Mouse (Mus musculus): ENCODE measurements at regions not wholly inside any gene's neighbourhood (a gene's known extent, or its start where the extent isn't known, plus 50 kb on each side); places are given as distances from the start of the nearest gene placed in this dataset.
"Not testable (repeated sequence)": the region's sequence is repeated elsewhere in the genome, so short reads cannot be mapped to it uniquely, and the experiment has no call there.

DNA sequence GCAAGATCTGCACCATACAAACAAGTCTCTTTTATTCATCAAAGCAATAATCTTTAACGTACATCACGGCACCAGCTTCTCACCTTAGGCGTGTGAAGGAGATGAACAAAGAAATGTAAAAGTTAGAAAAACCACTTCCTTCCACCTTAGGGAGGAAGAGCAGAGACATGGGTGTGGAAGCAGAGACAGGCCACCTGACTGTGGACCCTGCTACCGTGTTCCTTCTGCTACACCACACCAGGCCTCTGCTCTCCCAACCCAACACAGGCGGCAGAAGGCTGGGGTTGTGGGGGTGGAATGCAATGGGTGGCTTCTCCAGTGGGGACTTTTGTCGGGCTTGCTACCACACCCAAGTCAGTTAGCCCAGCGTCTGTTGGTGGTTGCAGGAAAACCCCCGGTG, 540.2 kb upstream of the Gm10131 start:
- in situ Hi-C loops (cut with MseI, MboI): no loop called here

- in situ Hi-C loops (cut with MseI, MboI): not testable (repeated sequence)
Measured at GRCm38 (mm10) chr8:34628221-34628620, 516.7 kb upstream of the Gm10131 start.

DNA sequence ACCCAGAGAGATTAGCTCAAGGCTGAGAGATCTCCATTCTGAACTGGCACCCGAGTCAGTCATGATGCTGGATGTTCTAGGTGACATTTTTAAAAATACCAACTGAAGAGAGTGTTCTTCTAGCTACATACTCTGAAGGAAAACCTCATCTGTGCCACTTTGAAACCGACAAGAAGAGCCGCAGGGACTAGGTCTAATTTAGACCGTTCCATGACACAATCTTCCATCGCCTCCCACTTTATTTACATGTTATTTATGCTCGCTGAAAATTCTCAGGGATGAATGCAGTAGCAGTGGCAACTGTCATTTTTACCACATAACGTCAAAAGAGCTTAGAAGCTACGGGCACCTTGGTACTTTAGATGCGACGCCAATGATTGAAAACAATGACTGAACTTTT, 514.1 kb upstream of the Gm10131 start:
- in situ Hi-C loops (cut with MseI, MboI): no loop called here

- in situ Hi-C loops (cut with MseI, MboI): no loop called here
Measured at GRCm38 (mm10) chr8:34623783-34624182, 512.2 kb upstream of the Gm10131 start.

DNA sequence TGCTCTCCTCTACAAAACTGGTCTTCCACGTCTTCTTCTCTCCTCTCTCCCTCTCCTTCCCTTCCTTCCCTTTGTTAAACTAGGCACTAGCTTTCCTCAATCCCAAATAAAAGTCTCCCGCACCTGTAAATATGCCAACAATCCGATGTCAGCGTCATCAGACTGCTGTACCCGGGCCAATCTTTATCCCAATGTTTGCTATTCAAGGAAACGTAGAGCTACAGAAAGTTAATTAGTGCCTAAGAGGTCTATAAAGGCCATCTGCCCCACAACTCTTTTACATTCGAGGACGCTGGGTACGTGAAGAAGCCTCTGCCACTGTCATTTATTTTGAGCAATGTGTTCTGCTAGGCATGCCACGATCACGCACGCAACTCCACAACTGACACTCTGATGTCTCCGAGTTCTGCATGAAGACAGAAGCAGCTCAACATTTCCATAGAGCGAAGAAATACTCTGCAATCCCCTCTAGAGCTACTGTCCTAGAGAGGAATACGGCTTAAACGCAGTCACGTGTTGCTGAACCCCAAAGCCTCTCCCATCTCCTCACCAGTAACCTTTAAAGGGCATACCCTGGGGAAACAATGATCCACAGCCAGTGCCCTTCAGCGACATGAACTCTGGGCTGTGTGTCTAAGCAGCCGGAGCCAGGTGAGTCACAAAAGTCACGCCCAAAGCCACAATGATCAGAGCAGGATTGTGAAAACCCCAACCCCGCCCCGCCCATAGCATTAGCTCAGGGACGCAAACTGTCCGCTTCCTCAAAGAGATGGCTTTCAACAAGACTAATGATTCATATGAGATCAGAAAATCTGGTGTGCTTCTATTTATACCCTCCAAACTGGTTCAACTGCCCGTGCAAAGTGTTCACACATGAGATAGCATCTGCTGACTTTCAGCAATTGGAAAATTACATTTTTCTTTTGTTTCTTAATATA, 510.9 kb upstream of the Gm10131 start:
- in situ Hi-C loops (cut with MseI, MboI): no loop called here

DNA sequence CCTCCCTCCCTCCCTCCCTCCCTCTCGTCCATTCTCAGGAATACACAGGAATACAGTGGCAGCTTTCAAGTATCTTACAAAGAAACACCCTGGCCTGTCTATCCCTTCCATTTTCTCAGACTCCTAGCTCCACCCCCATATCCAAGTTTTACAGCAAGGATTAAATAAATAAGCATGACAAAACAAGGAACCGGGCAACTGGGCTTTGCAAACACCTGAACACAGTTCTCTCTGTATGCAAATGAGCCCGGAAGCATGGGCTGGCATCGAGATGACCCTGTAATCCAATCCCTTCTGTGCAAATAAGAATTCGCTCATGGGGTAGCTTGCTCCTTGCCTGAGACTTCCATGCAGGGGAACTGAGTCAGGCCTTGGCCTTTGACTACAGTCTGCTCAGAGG, 506.5 kb upstream of the Gm10131 start:
- in situ Hi-C loops (cut with MseI, MboI): no loop called here

DNA sequence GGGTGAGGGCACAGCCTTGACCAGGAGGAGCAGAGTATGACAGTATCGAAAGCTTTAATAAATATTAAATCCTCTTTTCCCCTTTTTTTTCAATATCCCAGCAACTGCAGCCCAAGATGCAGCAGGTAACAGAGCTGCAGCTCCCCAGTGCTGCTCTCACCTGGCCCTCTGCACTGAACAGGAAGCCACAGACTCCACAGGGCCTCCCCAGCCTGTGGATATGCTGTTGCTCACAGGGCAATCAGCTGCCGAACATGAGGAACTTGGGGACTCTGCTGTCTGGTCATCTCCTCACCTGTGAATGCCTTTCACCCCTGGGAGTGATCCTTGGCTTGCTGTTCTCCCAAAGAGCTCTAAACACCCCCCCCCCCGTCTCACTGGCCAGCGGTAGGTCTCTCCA, 503.4 kb upstream of the Gm10131 start:
- in situ Hi-C loops (cut with MseI, MboI): no loop called here

DNA sequence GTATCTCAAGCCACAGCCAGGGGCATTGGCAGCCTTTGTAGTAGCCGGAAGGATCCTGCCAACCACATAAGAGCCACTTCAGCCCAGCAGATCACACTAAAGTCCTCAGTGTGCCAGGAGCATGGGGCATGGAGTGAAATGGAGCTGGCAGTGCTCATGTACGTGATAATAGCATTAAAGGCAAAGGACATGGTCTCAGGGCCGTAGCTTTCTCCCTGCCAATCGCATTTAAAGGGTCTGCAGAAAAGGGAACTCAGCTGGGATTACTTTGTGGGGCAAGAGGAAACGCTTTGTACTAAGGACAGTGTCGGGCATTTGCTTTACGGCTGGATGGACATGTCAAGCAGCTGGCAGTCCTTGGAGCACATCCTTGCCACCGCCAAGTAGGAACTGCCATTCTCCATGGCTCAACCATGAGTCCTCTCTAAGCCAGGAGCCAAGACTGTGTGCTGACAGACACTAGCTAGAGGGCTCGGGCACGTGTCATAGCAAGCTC, 502.5 kb upstream of the Gm10131 start:
- in situ Hi-C loops (cut with MseI, MboI): no loop called here

GRCm38 (mm10) chr8:34613138-34613537, 501.6 kb upstream of the Gm10131 start:
- in situ Hi-C loops (cut with MseI, MboI): no loop called here

DNA sequence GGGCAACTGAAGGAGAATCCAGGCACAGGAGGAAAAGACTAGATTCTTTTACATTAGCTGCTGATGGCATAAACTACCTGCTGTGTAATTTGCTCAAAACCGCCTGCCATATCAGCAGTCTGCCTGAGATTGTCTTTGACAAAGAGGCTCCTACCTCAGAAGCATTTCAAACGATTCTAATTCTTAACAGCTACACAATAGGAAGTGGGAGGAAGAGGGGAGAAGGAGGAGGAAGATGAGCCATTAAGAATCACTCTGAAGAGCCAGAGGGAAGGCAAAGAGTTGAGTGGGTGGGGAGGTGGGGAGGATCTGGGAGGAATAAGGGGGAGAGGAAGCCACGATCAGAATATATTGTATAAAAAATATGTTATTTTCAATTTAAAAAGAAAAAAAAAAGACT, 500.9 kb upstream of the Gm10131 start:
- in situ Hi-C loops (cut with MseI, MboI): no loop called here

DNA sequence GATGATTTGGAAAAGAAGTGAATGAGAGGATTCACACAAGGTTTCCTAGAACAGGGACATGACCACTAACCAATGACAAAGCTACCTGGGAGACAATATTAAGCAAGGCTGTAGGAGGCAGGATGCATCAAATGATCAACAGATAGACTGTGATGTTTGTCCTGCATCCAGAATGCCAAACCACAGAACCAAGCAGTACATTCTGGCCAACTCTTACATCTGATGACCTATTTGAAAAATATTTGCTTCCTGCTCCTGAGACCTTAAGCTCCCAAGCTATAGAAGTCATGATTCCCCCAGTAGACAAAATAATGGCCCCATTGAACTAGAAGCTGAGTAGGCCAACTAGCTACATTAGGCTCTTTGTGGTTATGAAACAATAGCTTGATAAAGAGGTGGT, 498.6 kb upstream of the Gm10131 start:
- in situ Hi-C loops (cut with MseI, MboI): no loop called here

DNA sequence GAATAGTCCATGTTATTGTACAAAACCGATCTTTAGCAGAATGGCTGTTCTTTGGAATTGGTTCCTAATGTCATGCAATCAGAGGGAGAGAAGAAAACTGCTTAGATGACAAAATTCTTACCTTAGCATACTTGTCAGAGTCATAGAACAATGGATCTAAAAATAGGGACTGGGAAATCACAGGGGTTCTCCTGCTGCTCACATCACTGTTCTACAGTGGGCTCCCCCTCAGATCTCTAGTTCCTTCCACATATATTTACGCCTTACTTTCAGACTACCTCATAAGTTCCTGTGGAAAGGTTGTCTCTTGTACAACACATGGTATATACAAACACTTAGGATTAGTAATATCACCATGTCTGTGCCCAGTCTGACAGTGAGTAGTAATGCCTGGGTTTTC, 495.9 kb upstream of the Gm10131 start:
- in situ Hi-C loops (cut with MseI, MboI): no loop called here

DNA sequence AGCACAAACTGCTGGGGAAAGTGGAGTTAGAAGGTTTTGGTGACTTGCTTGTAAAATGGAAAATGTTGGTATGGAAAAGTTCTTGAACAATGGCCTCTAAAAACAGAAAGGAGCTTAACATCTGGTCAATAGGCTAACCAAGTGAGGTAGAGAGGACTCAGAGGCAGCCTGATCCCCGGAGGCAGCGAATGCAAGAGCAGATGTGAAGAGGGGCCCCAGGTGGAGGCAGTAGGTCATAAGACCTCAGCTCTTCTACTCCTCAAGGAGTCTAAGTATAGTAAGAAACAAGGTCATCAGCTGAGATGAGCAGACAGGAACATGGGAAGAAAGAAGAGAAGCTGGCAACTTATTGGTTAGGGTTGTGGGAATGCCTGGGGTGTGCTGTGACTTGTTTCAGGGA, 493.5 kb upstream of the Gm10131 start:
- in situ Hi-C loops (cut with MseI, MboI): no loop called here

GRCm38 (mm10) chr8:34604581-34604980, 493.0 kb upstream of the Gm10131 start:
- in situ Hi-C loops (cut with MseI, MboI): no loop called here

DNA sequence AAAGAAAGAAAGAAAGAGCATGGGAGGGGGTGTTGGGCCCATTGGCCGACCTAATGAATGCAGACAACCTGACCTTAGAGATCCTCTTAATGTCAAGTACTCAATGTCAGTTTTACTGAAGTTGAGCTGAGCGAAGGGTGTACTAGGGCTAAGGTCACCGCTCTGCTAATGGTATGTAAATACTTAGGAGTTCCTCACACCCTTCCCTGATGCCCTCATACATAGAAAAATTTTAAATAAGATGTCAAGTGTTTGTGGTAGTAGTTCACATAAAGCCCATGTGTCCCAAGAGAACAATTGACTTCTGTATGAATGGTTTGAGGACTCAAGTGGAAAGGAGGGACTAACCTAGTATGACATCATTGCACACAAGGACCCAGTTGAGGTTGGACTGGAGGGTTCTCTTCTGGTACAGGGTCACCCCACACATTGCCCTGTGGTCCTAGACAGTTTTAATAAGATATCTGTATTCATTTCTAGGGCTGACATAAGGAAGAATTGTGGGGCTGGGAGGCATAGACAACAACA, 490.0 kb upstream of the Gm10131 start:
- in situ Hi-C loops (cut with MseI, MboI): no loop called here

- in situ Hi-C loops (cut with MseI, MboI): no loop called here
Measured at GRCm38 (mm10) chr8:34600880-34601279, 489.3 kb upstream of the Gm10131 start.

- in situ Hi-C loops (cut with MseI, MboI): no loop called here
Measured at GRCm38 (mm10) chr8:34596593-34596992, 485.1 kb upstream of the Gm10131 start.

GRCm38 (mm10) chr8:34590976-34591749, 479.6 kb upstream of the Gm10131 start:
- in situ Hi-C loops (cut with MseI, MboI): no loop called here

DNA sequence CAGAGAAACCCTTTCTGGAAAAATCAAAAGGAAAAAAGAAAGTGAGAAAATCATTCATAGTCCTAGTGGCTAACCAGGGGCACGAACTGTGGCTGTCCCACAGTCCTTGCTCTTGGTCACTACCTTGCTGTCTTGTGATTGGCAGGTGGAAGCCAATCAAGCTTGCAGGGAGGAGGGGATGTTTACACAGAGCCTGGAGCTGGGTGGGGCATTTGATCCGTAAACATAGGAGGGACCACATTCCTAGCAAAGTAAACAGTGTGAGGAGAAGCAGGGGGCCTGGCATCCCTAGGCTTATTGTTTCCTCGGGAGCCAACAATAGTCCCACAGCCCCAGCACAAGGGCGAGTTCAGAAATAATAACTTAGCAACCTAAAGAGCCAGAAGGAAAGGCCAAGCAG, 466.5 kb upstream of the Gm10131 start:
- in situ Hi-C loops (cut with MseI, MboI): no loop called here

- in situ Hi-C loops (cut with MseI, MboI): no loop called here
Measured at GRCm38 (mm10) chr8:34574009-34574408, 462.5 kb upstream of the Gm10131 start.

- in situ Hi-C loops (cut with MseI, MboI): no loop called here
Measured at GRCm38 (mm10) chr8:34573007-34573881, 461.7 kb upstream of the Gm10131 start.

Measured in mouse trophoblast stem cell (cell line).